Mouse (Mus musculus): ENCODE results near the gene Fbxw10. TPM values are rescaled to one million over a fixed set of nuclear protein-coding genes. Genes with fewer than 3 reads are reported as not detected.
A peak's percentile ranks its signal among the peaks of the same experiment; 100 is the strongest.

Gene Fbxw10
- total RNA-seq (2014; rRNA removed; ENCODE audit: low replicate concordance) (0.15 TPM in 1 of 2 replicates, not detected in the other), polyA plus RNA-seq (2015; fragmentation: Nextera tagmentation; extraction: Ambion mirVana) (0.26 and 0.32 TPM in 2 replicates)

DNA sequence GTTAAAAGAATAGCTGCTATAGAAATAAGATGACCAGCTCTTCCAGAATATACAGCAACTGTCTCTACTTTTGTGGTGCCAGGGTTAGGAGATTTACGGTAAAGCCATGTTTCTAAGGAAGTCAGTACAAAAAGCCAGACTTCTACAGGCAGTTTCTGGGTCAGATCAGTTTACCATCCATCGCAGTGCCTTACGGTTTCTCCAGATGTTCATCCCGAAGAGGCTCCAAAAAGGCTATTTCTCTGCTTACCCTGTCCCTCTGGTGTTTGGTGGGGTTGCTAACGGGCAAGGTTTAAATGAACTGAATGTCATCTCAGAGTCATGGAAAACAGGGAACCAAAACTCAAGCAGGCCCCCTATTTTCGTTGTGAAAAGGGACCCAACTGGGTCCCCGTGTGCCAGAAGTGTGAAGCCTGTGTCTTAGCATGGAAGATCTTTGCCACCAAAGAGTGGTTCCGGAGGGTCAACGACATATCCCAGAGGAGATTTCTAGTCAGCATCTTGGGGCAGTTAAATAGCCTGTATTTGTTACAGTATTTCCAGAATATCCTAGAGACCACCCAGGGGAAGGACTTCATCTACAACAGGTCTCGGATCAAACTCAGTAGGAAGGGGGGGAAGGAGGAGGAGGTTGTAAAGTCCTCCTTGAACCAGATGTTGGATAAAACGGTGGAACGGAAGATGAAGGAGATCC is at the start of gene Fbxw10:
TSS of gene Fbxw10 (plus strand) at position 109 of the 694 bp plus-strand sequence.
- DNase-seq (ENCODE audit: low spot score) (peak; percentile 35), ATAC-seq (ENCODE audit: insufficient read depth, low read depth) (no peak)
- 39% methylated on average over 12 of the region's 12 CpGs for WGBS
- Histone ChIP-seq H3K9me3 (replicated peaks; ENCODE audit: control insufficient read depth, low read length) (no peaks in the 10 kb centered on the region), H3K4me2 (ENCODE audit: low read depth, low read length) (peak within 1 kb of the TSS; percentile 24; the same call in 1 of the 2 replicates), H3K4me3 (ENCODE audit: low read depth, low read length) (peak within 1 kb of the TSS; percentile 3; the same call in 1 of the 2 replicates), H3K36me3 (replicated peaks; ENCODE audit: control insufficient read depth, insufficient read depth, low read length) (no peaks in the 10 kb centered on the region), H3K27me3 (ENCODE audit: control insufficient read depth, insufficient read depth, low read length) (no peaks in the 10 kb centered on the region), H3K27ac (ENCODE audit: low read depth) (no peak within 1 kb of the TSS), H3K9ac (replicated peaks; ENCODE audit: low read depth, low read length) (no peak within 1 kb of the TSS; the same call in 1 of the 2 replicates), H3K4me1 (ENCODE audit: control insufficient read depth, insufficient read depth) (no peaks in the 10 kb centered on the region)
- no peak for TF ChIP-seq EP300 (IDR thresholded peaks at IDR 0.05; ENCODE audit: low read depth)
- no peak for TF ChIP-seq CTCF (IDR thresholded peaks at IDR 0.05; ENCODE audit: low read depth)

DNA sequence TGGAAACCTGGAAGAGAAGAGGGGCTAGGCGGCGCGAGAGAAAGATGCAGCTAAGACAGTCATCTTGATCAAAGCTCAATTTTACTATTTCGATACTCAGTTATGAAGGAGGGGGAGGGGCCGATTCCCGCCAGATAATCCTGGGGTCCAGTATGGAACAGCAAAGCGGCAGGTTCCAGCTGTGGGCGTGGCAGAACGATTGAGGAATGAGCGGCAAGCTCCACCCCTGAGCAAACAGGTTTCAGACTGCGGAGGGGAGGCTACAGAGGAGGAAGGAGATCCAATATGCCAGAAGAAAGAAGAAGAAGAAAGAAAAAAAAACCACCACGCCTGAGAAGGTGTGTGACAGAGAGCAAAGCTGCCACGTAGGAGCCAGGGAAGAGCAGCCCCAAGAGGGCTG is 42.8 kb upstream of the Fbxw10 start:
- ATAC-seq (ENCODE audit: insufficient read depth, low read depth) (no peak), DNase-seq (ENCODE audit: low spot score) (no peak)
- WGBS = 53% methylated on average over 13 of the region's 13 CpGs
- no peak for TF ChIP-seq EP300 (IDR thresholded peaks at IDR 0.05; ENCODE audit: low read depth)
- no peak for TF ChIP-seq CTCF (IDR thresholded peaks at IDR 0.05; ENCODE audit: low read depth)
- H3K9ac ChIP-seq (replicated peaks; ENCODE audit: low read depth, low read length) = no peak overlapping the region
- H3K4me3 ChIP-seq (ENCODE audit: low read depth, low read length) = no peak overlapping the region
- no peaks in the 10 kb centered on the region for H3K27me3 ChIP-seq (ENCODE audit: control insufficient read depth, insufficient read depth, low read length)
- no peak overlapping the region for H3K27ac ChIP-seq (ENCODE audit: low read depth)
- no peaks in the 10 kb centered on the region for H3K36me3 ChIP-seq (replicated peaks; ENCODE audit: control insufficient read depth, insufficient read depth, low read length)
- H3K4me2 ChIP-seq (ENCODE audit: low read depth, low read length) = no peak overlapping the region
- H3K4me1 ChIP-seq (ENCODE audit: control insufficient read depth, insufficient read depth) = no peaks in the 10 kb centered on the region
- 0 out of 2 replicates have a peak, but pooled peaks cover 6% of the 10 kb centered on the region for H3K9me3 ChIP-seq (replicated peaks; ENCODE audit: control insufficient read depth, low read length)

DNA sequence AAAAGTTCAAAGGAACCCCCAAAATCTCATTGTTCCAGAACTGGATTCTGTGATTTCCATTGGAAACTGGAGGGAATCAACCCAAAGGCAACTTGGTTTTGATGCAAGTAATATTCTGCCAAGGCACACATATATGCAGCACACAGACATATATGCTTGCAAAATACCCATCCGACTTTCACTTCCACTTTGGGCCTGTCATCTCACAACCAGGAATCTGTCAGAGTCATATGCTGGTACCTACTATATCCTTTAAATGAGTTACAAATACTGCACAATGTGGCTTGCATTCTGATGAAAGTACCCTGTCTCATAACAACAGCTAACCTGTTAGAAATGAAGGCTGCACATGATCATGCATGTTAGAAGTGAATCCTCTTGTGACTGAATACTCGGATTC is 38.9 kb upstream of the Fbxw10 start:
- no peaks in the 10 kb centered on the region for H3K36me3 ChIP-seq (replicated peaks; ENCODE audit: control insufficient read depth, insufficient read depth, low read length)
- H3K4me3 ChIP-seq (ENCODE audit: low read depth, low read length) = no peak overlapping the region
- ATAC-seq (ENCODE audit: insufficient read depth, low read depth) = no peak
- 80% methylated on average over 2 of the region's 2 CpGs for WGBS
- TF ChIP-seq CTCF (IDR thresholded peaks at IDR 0.05; ENCODE audit: low read depth) (no peak), EP300 (IDR thresholded peaks at IDR 0.05; ENCODE audit: low read depth) (no peak)
- 0 out of 2 replicates have a peak, but pooled peaks cover 6% of the 10 kb centered on the region for H3K9me3 ChIP-seq (replicated peaks; ENCODE audit: control insufficient read depth, low read length)
- DNase-seq (ENCODE audit: low spot score) = no peak
- no peak overlapping the region for H3K4me2 ChIP-seq (ENCODE audit: low read depth, low read length)
- H3K4me1 ChIP-seq (ENCODE audit: control insufficient read depth, insufficient read depth) = no peaks in the 10 kb centered on the region
- no peak overlapping the region for H3K27ac ChIP-seq (ENCODE audit: low read depth)
- H3K9ac ChIP-seq (replicated peaks; ENCODE audit: low read depth, low read length) = no peak overlapping the region
- no peaks in the 10 kb centered on the region for H3K27me3 ChIP-seq (ENCODE audit: control insufficient read depth, insufficient read depth, low read length)

DNA sequence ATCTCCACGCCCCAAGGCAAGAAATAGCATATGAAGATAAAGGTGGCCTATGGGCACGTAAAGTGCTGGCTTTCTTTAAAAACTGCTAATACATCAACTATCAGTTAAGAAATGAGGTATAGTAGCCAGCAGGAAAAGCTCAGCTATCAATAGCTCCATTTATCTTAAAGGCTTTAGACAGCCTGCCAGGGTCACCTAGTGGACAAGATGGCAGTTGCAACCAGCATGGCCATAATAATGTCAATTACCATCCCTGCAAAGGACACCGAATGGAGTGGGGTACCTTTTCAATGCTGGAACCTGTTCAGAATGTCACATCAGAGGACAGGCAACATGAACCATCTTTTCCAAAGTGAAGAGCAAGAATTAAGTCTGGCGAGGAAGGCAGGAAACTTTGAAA is 37.7 kb upstream of the Fbxw10 start:
- no peaks in the 10 kb centered on the region for H3K36me3 ChIP-seq (replicated peaks; ENCODE audit: control insufficient read depth, insufficient read depth, low read length)
- DNase-seq (ENCODE audit: low spot score) = no peak

DNA sequence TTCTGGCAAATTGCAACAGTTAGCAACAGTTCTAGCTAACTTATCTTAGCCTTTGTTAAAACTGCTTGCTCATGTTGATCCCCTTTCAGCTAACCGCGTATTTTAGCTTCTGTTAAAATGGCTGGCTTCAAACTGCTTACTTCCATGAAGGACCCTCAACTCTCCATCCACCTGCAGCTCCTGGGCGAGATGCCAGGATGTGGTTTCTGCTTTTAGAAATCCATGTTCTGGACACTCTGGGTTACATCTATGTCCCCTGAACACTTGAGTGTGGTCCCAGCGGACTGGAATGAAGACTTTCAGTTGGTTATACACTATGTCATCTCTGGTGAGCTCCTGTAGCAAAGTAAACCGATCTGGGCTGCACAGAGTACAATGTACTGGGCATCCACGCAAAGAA is 34.6 kb upstream of the Fbxw10 start:
- no peaks in the 10 kb centered on the region for H3K36me3 ChIP-seq (replicated peaks; ENCODE audit: control insufficient read depth, insufficient read depth, low read length)

More for the DNA sequence above, 37.7 kb upstream of the Fbxw10 start:
- H3K9me3 ChIP-seq (replicated peaks; ENCODE audit: control insufficient read depth, low read length) = 0 out of 2 replicates have a peak, but pooled peaks cover 6% of the 10 kb centered on the region
- no peak overlapping the region for H3K4me3 ChIP-seq (ENCODE audit: low read depth, low read length)
- H3K4me1 ChIP-seq (ENCODE audit: control insufficient read depth, insufficient read depth) = no peaks in the 10 kb centered on the region; the same call in 1 of the 2 replicates
- H3K27ac ChIP-seq (ENCODE audit: low read depth) = no peak overlapping the region
- WGBS = 57% methylated on average over 4 of the region's 4 CpGs
- H3K4me2 ChIP-seq (ENCODE audit: low read depth, low read length) = no peak overlapping the region
- H3K9ac ChIP-seq (replicated peaks; ENCODE audit: low read depth, low read length) = no peak overlapping the region
- peak; percentile 68 for TF ChIP-seq CTCF (IDR thresholded peaks at IDR 0.05; ENCODE audit: low read depth)
- no peak for TF ChIP-seq EP300 (IDR thresholded peaks at IDR 0.05; ENCODE audit: low read depth)
- ATAC-seq (ENCODE audit: insufficient read depth, low read depth) = no peak
- no peaks in the 10 kb centered on the region for H3K27me3 ChIP-seq (ENCODE audit: control insufficient read depth, insufficient read depth, low read length)

More for the DNA sequence above, 34.6 kb upstream of the Fbxw10 start:
- Histone ChIP-seq H3K9me3 (replicated peaks; ENCODE audit: control insufficient read depth, low read length) (no peaks in the 10 kb centered on the region), H3K27ac (ENCODE audit: low read depth) (no peak overlapping the region), H3K9ac (replicated peaks; ENCODE audit: low read depth, low read length) (no peak overlapping the region), H3K27me3 (ENCODE audit: control insufficient read depth, insufficient read depth, low read length) (no peaks in the 10 kb centered on the region), H3K4me2 (ENCODE audit: low read depth, low read length) (no peak overlapping the region), H3K4me1 (ENCODE audit: control insufficient read depth, insufficient read depth) (no peaks in the 10 kb centered on the region; the same call in 1 of the 2 replicates), H3K4me3 (ENCODE audit: low read depth, low read length) (no peak overlapping the region)
- TF ChIP-seq CTCF (IDR thresholded peaks at IDR 0.05; ENCODE audit: low read depth) (no peak), EP300 (IDR thresholded peaks at IDR 0.05; ENCODE audit: low read depth) (no peak)
- ATAC-seq (ENCODE audit: insufficient read depth, low read depth) = no peak
- WGBS = 84% methylated on average over 6 of the region's 6 CpGs
- no peak for DNase-seq (ENCODE audit: low spot score)

All from heart, postnatal 0 days (tissue).